Mouse (Mus musculus) heart, adult 18-20 months (tissue): ENCODE data around the gene Rsph4a. TPM values are rescaled to one million over a fixed set of nuclear protein-coding genes. Genes with fewer than 3 reads are reported as not detected.
"Not testable (repeated sequence)": the region's sequence is repeated elsewhere in the genome, so short reads cannot be mapped to it uniquely, and the experiment has no call there.

ENCODE experiments used
- DNase-seq, 2 experiments: peaks; one replicate each; pipeline ENCODE4 v3.0.0; 2021 to 2022; ENCODE audit warnings: mixed read lengths in 1 of 2
- long read RNA-seq, 2 experiments: library from polyadenylated mRNA; stranded (forward); transcript quantifications; one replicate each; pipeline ENCODE4 v2.0.0; 2021
- total RNA-seq, 2 experiments: library from RNA; stranded (reverse); gene quantifications; 2 replicates each; pipeline ENCODE4 v1.2.3; 2021

Gene Rsph4a
- under 1 TPM in 1 of 2 experiments, not detected in 1; 0.44 TPM for total RNA-seq
- long read RNA-seq, experiment 1: 0 reads
- long read RNA-seq, experiment 2: 0 reads

DNA sequence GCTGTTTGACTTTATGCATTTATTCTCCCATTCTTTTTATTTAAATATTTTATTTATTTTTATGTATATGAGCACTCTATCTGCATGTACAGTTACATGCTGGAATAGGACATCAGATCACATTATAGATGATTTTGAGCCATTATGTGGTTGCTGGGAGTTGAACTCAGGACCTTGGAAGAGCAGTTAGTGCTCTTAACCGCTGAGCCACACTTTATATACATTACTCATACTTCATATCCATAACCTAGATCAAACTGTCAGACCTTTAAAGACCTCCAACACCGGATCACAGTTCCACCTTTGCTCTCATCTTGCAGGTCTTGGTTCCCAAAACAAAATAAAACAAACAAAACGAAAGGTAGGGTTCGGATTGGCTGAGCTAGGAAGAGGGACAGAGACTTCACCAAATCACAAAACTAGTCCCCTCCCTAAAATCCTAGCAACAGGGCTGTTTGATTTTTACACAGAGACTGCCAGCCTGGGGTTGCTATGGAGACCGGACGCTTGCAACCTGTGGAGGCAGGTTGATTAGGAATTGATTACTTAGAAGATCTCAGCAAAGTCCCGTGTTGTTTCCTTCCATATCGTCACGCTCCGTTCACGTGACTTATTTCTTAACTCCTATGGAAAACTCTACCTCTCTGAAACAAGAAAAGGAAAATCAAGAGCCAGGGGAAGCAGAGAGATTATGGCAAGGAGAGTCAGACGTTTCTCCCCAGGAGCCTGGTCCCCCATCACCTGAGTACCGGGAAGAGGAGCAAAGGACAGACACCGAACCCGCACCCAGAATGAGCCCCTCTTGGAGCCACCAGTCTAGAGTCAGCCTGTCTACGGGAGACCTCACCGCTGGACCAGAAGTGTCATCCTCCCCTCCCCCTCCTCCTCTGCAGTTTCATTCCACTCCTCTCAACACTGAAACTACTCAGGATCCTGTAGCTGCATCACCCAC, at the start of gene Rsph4a:
Gene Rsph4a (plus strand): TSS at position 582 of the 952 bp plus-strand sequence.
- DNase-seq: peak; percentile 4 to 7

DNA sequence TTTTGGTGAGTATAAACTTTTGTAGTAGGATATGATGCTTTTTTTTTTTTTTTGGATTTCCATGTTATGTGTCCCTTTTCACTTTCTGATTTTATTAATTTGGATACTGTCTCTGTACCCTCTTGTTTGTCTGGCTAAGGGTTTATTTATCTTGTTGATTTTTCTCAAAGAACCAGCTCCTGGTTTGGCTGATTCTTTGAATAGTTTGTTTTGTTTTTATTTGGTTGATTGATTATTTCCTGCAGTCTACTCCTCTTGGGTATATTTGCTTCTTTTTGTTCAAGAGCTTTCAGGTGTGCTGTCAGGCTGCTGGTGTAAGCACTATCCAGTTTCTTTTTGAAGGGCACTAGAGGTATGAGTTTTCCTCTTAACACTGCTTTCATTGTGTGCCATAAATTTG, 47.5 kb upstream of the Rsph4a start, which contains the start of gene Sult3a1:
Gene Sult3a1 (plus strand): TSS at position 301 of the 400 bp plus-strand sequence.
- DNase-seq: no peak

DNA sequence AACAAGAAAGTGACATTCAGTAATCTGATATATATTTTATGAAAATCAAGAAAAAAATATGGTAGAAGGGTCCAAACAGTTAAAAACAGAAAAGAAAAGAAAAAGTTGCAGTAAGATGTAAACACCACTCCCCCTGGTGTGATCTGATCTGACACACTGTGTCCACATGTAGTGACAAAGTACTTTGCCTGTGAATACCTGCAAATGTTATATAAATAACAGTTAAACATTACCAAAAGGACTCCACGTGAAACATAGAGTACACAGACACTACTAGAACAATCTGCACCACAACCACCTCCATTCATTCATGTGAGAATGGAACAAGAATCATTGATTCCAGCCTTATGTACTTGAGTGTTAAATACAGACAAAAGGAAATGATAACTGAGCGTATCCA, 38.9 kb upstream of the Rsph4a start:
- DNase-seq: no peak

DNA sequence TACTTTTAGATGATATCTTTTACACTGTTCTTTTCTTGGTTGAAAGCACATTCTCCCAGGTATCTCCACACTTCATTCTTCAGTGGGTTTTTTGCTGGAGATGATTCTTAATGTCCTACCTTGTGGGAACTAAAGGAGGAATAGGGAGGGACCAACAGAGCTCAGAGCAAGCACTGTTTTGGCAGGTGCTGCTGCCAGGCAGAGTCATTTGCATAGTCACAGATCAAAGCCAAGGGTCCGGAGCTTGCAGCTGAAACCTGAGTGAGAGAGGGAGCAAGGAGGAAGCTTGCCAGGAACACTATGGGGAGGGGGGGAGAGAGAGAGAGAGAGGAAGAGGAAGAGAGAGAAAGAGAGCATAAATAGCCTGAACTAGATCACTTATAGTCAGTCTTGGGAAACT, 34.5 kb upstream of the Rsph4a start:
- DNase-seq: no peak

DNA sequence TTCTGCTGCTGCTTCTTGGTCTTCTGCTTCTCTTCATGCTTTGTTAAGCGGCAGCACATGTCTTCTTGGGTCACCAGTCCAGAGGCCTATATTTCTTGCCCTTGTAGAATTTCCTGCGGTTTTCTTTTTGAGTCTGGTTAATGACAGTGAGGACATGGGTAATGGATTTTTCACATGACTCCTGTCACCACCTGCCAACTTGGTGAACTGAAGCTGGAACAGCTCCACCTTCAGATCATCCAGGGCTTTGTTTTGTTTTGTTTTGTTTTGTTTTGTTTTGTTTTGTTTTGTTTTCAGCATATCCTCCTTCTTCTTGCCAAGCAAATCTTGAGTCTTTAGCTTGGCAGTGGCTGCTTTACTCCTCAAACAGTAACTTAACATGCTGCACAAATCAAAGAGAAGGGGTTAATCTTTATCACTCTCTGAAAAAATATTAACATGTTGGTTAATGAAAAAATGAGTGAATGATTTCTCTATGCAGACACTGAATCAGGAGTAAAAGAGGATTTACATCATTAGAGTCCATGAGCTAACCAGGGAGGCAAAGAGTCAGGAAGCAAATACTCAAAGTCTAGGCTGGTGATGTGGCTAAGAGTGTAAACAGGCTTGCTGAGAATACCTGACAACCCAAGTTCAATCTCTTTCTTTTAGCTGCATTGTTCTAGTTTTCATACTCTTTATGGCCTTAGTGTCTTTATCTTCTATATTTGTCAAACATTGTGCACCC, 32.1 kb upstream of the Rsph4a start:
- no peak for DNase-seq

DNA sequence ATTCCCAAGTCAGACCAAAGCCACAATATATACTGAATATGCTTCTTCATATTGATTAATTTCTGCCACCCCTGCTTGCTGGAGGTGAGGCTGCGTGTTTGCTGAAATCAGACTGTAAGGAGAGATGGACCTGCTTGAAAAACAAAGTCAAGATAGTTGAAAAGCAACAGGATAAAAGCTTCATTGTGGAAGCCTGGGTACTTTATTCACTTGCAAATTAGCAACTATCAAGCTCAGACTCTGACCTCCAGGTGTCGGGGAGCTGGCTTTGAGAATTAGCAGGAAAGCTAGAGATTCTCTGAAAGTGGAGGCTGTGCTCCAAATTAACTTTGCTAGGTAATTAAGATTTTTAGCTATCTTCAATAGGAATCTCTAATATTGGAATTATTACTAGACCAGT, 22.5 kb upstream of the Rsph4a start:
- DNase-seq: not testable (repeated sequence)

DNA sequence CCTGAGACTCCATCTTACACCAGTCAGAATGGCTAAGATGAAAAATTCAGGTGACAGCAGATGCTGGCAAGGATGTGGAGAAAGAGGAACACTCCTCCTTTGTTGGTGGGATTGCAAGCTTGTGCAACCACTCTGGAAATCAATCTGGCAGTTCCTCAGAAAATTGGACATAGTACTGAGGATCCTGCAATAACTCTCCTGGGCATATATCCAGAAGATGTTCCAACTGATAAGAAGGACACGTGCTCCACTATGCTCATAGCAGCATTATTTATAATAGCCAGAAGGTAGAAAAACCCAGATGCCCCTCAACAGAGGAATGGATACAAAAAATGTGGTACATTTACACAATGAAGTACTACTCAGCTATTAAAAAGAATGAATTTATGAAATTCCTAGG, 3.4 kb upstream of the Rsph4a start:
- DNase-seq: not testable (repeated sequence)

DNA sequence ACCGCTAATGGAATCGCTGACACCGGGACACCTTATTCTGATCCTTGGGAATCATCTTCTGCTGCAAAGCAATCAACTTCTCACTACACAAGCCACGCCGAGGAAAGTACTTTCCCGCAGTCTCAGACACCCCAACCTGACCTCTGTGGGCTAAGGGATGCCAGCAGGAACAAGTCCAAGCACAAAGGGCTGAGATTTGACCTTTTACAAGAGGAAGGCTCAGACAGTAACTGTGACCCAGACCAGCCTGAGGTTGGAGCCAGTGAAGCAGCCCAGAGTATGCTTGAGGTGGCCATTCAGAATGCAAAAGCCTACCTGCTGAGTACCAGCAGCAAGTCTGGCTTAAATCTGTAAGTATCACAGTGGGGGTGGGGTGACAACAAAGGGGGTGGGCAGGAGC, 578 bp downstream of the Rsph4a start:
- DNase-seq: no peak

DNA sequence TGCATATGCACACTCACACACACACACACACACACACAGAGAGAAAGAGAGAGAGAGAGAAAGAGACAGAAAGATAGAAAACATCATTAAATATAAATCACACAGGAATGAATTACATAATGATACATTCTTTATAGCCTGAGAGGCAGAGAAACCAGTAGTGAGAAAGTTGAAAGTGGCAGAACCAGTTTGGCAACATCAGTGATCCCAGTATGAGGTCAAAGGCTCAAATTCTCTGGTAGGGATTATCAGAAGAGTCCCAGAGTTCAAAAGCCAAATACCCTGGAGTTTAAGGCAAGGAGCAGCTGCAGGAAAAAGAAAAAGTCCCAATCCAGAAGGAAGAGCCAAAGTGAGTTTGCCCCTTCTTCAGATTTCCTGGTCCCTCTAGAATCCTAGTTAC, 35.8 kb downstream of the Rsph4a start:
- no peak for DNase-seq

DNA sequence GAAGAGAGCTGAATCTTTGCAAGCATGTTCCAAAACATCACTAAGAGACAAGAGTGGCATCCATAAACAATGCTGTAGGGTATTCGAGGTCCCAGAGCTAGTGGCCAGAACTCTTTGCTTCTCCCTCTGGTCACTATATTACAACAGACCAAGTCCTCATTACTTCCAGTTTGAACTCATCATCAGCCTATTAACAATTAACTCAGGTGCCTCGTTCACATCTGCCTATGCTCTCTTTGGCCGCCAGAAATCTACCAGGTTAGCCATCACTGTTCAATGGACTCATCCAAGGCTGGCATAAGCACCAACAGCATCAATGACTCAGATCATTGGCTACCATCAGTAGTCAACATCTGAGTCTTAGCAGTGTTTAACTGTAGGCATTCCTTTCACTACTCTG, 40.5 kb downstream of the Rsph4a start:
- no peak for DNase-seq

DNA sequence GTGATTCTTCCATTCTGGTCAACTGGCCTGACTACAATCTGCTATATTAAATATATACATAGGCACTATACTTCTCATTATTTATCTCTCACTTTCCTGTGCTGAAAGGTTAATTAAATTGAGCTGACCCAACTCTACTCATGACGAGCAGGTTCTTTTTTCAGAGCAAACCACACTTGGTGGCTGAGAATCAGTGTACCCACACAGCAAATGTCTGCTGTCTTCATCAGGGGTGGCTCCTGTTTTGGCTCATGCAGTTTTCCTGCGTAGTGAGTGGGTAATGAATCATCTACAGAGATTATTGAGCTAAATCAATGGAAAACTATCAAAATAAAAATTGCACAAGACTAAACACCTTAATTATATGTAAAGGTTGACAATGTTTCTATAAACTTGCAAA, 41.4 kb downstream of the Rsph4a start:
- DNase-seq: no peak

DNA sequence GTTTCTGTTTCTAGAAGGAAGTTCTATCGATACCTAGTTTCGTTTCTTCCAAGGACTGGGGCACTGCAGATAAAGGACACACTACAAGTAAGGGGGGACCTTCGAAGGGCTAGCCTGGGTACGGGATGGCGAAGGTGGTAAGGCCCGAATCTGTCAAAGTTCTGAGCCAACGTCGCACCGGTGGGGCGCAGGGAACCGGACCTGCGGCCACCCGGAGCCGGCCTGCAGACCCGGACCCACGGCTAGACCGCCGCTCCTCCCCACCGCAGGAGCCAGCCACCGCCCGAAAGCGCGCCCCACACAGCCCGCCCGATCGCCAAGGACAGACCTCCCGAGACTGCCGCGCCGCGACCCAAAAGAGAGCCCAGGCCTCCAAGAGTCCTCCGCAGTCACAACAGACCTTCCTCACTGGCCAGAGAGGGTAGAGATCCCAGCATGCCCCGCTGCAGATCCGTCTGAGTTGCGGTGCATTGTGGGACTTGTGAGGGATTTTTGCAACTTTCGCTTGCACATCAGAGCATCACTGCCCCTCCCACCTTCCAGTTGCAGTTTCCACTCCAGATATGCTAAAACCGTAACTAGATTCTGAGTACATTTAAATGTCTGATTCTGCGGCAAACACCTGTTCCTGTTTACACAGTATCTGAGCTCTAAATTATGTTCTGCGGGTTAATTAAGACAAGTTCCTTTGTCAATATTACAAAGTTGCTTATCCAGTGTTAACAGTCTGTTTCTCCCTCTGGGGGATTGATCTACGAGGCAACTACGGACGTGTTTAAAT, 46.1 kb downstream of the Rsph4a start, which contains the start of gene Zup1:
Gene Zup1 (minus strand): TSS at position 467 of the 781 bp plus-strand sequence.
- peak; percentile 91 to 93 for DNase-seq

DNA sequence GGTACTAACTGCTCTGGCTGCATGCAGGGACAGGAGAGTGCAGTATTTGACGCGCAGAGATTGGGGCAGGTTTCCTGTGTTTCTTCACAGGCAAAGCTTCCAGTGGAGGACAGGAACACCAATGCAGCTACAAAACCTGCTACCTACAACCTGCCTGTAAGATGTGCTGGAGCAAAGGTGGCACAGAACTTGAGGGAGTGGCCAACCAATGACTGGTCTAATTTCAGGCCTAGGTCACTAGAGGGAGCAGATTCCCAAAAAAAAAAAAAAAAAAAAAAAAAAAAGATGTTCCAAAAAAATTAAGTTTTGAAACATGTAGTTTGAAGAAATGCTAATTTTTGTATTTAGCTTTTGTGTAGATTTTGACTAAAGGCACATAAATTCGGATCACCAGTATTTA, 47.6 kb downstream of the Rsph4a start:
- DNase-seq: peak in 1 of 2 experiments; percentile 12

Other genes with a start within 250 kb of the Rsph4a start
- gene Sult3a2, start 118.4 kb upstream of the Rsph4a start, total RNA-seq: not detected
- not detected for gene Sult3a1, start 47.4 kb upstream of the Rsph4a start, total RNA-seq
- 1 to 10 TPM; 8.3 to 10.0 TPM for gene Zup1, start 46.2 kb downstream of the Rsph4a start, total RNA-seq
- gene Rwdd1, start 114.5 kb downstream of the Rsph4a start, total RNA-seq: 100 to 1,000 TPM; 121 to 123 TPM
- gene Trappc3l, start 132.5 kb downstream of the Rsph4a start, total RNA-seq: not detected
- gene Calhm4, start 139.2 kb downstream of the Rsph4a start, total RNA-seq: not detected
- under 1 TPM; 0.87 to 0.93 TPM for gene Calhm5, start 191.4 kb downstream of the Rsph4a start, total RNA-seq
- under 1 TPM; 0.40 to 0.69 TPM for gene Calhm6, start 222.9 kb downstream of the Rsph4a start, total RNA-seq